Mouse (Mus musculus): ENCODE results near the gene Cog1.

The Cog1 gene

DNA sequence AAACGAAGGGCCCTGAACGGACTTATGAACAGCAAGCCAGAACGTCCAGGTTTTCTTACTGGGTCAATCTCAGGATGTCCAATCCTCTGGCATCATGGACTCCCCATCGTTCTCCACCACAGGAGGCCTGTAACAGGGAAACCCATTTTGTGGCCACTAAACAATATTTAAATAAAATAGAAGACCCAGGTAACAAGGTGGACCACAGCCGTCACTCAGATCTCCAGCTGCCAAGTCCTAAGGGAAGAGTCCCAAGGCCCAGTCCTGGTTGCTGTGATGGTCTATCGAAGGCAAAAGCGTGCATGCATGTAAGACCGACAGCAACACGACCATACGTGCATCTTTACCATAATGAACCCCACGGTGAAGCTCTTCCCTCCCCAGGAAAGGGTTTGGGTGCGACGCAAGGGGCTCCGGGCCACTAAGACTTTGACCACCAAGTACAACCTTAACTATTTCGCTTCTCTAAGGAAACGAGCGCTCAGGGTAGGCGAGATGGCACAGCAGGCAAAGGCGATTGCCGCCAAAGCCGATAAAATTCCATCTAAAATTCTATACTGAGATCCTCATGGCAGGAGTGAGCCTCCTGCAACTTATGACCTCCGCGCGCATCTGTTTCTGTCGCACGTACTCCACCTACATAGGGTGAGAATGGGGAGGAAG, at the start of gene Cog1:
Gene Cog1, plus strand, starts transcription at position 480 of the 663 bp plus-strand sequence.
- in situ Hi-C loops (cut with MboI, MseI) = loop anchor here (10.0 kb wide), 1 partner anchor 454 kb away; no protein-coding TSS in a partner anchor

DNA sequence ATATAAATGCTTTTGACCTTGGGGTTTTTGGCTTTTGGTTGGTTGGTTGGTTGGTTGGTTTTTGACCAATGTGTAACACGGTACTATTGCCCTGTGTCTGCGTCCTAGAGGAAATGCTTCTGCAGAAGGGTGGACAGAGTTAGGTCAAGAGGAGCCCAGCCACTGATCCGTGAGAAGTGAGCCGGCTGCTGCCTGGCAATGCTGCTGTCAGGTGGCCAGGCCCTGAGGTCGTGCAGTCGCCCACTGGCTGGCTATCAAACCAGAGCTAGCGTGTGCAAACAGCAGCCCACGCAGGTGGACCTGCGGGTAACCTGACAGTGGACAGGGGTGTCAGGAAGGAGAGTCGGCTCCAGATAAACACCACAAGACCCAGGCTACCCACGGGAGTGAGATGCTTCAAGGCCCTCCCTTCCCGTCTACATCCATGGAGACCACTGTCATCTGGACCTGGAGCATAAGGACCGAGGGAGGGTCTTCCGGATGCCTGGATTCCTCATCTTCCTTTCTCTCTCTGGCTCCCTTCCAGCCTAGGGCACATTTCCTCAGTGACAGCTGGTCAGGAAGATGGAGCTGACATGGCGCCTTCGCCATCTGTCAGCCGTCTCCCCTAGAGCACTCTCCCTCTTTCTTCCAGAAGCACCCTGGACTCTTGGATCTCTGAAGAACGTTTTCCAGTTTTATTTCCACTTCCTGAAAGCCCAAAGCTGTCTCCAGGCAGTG, 48.3 kb upstream of the Cog1 start:
- in situ Hi-C loops (cut with MboI, MseI) = no loop called here

DNA sequence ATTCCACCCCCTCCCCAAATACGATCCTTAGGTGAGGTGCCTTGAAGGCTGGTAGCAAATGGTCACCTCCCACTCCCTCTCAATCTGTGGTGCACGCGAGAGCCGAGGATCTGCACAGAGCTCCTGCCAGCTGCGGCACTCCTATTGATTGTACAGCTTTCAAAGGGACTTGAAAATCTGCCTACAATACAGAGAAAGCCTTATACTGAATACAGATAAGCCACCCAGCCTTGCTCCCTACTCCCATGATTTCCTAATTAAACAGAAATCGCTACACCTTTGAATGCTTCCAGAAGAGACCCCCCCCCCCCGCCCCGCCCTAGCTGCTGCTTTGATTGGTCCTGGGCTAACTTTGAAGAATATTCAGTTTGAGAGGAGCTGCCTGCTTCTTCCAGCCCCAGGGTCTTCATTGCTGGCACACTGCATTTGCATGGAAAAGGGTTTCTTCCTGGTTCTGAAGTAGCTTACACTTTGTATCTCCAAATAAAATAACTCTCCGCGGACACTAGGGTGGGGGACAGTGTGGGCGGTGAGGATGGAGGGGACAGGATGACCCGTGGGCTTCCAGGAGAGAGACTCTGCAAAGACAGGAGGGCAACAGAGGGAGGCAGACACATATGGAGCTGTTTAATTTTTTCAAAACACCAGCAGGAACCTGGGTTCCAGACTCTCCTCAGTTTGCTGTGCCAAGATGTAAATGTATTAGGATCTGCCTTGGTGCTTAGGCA, 47.2 kb upstream of the Cog1 start:
- in situ Hi-C loops (cut with MboI, MseI) = no loop called here

DNA sequence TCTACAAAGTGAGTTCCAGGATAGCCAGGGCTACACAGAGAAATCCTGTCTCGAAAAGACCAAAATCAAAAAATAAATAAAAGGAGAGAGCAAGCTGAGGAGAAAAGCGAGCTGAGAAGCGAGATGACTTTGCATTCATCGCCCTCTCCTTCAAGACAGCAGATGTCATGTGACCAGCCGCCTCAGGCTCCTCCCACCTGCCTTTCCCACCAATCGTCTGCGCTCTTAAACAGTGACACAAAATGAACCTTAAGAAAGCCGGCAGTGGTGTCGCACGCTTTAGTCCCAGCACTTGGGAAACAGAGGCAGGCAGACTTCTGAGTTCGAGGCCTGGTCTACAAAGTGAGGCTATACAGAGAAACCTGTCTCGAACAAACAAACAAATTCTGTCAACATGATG, 41.4 kb upstream of the Cog1 start:
- in situ Hi-C loops (cut with MboI, MseI) = loop anchor here (5.0 kb wide), 1 partner anchor 310 kb away; no protein-coding TSS in a partner anchor

DNA sequence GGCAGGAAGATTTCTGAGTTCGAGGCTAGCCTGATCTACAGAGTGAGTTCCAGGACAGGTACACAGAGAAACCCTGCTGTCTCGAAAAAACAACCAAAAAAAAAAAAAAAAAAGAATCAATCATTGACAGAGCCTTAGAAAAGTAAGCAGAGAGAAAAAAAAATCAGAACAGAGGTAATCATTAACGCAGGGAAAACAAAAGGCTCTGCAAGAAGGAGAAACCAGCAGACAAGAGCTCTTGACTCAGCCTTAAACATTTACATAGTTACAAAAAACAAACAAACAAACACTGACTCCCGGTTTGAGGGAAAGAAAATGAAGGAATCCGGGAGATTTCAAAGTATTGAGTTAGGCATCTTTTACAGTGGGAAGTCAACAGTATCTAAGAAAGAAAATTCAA, 39.4 kb upstream of the Cog1 start:
- in situ Hi-C loops (cut with MboI, MseI) = loop anchor here (5.0 kb wide), 1 partner anchor 312 kb away; no protein-coding TSS in a partner anchor

DNA sequence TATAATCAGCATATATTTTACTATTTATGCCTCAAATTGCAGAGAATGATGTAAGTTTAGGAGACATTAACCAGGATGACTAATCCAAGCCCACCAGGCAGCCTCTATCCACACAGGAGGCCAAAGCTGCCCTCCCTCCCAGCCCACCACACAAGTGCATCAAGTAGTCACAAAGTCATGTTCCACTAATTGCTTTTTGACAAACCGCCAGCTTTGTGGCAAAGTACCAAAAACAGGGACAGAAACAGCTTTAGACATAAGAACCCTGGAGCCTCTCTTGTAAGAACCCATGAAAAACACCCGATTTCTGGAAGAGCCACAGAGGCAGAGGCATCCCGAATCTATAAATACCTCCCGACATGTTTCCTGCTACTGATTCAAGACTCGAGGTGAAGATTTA, 38.7 kb upstream of the Cog1 start:
- in situ Hi-C loops (cut with MboI, MseI) = no loop called here

DNA sequence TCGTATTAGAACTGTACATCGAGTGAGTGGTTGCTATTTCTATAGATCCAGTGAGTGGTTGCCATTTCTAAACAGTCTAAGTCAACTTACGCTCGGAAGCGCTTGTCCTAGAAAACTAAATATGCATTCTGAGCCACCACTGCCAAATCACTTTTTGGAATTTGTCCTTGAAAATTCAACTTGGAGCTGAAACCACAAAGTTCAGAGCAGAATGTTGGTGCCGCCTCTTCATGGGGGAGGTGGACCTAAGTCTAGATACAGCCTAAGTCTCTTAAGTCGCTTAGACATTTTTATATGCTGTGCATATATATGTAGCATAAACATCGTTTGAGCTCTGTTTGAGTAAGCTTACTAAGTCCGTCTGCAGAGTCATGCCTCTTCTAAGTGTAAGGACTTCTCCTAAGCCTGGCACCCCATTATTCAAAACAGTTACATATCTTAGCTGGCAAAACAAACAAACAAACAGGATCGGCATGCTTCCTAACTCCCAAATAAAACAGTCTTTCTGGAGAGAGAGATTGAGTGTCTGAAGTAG, 37.8 kb upstream of the Cog1 start:
- in situ Hi-C loops (cut with MboI, MseI) = no loop called here

DNA sequence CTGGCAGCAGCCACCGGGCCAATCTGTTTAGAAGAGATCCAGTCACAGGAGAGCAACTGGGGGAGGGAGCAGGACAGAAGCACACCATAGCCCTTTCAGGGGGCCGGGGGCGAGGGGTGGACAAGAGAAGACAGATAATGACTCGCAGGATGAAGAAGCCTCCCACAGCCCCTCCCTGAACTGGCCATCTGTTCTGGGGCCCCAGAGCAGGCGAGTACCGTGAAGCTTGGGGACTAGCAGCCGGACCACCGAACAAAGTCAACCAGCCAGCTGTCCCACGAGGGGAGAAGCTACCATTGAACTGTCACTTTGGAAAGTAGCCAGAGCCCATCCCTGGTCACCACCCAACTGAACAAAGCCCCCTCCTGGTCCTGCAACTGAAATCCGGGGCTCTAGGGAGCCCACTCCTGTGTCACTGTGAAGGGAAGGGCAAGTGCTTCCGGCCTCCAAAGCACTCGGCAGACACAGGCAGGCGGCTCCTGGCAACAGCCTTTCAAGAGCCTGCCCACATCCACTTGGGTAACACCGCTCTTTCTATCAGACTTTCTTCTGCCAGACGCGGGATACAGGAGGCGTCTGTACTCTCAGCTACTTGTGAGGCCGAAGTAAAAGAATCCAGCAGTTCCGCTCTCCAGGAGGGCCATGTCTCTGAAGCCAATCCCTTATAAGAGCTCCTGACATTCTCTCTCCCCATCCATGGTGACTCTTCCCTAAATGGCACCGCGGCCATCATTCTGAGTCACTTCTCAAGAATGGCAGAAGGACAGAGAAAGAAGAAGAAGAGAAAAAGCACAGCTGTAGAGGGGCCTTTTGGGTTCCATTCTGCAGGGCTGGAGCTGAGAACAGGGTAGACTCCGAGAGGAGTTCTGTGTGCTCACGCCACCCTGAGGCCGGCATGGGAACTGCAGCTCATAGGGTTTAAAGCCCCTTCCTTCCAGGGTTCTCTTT, 37.0 kb upstream of the Cog1 start:
- in situ Hi-C loops (cut with MboI, MseI) = no loop called here

DNA sequence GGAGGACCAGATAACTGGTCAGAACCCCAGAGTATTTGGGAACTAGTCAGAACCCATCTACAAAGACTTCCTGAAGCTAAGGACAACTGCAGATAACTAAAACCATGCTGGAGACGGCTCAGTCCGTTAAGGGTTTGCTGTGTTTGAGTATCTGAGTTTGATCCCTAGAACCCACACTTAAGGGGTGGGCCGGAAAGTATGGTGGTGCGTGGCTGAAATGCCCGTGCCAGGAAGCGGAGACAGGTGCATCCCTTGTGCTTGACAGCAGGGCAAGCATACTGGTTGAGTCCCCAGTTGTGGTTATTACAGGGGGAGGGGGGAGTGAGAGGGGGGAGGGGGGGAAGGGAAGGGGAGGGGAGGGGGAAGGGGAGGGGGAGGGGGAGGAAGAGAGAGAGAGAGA, 34.5 kb upstream of the Cog1 start:
- in situ Hi-C loops (cut with MboI, MseI) = no loop called here

- in situ Hi-C loops (cut with MboI, MseI) = loop anchor here (5.0 kb wide), 1 partner anchor 95 kb away; no protein-coding TSS in a partner anchor
These were observed 31.6 kb upstream of the Cog1 start for GRCm38 (mm10) chr11:113617132-113617911.

GRCm38 (mm10) chr11:113618303-113618671, 30.7 kb upstream of the Cog1 start:
- in situ Hi-C loops (cut with MboI, MseI) = loop anchor here (5.0 kb wide), 1 partner anchor 96 kb away; no protein-coding TSS in a partner anchor

- in situ Hi-C loops (cut with MboI, MseI) = loop anchor here (5.0 kb wide), 1 partner anchor 97 kb away; no protein-coding TSS in a partner anchor
These were observed 30.1 kb upstream of the Cog1 start, which contains the start of gene Sstr2 for GRCm38 (mm10) chr11:113618672-113619419. Gene Sstr2, plus strand, starts transcription at chr11:113619342.

DNA sequence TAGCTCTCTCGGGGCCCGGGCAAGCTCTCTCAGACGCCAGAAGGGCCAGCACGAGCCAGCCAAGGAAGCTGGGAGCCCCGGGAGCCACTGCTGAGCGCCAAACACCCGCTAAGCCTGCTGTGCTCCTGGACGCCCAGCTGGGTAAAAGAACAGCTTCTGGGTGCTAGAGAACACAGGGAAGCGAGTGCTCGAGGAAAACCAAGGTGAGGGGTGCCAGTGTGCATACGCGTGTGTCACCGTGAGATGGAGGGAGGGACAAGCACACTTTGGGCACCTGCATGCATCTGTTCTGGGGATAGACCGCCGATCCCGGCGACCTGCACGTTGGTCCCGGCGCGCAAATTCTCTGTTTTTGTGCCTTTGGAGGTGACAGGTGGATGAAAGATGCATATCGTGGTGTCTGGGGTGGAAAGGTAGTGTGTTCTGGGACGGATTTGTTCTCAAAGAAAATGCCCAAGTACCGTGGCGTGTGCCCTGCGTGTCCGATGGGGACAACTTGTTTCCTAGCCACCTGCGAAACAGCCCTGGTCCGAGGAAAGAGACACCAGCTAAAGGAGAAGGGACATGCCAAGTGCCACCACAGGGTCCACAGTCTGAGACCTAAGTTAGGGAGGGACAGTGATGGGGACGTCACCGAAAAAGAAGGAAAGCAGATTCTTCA, 29.4 kb upstream of the Cog1 start:
- in situ Hi-C loops (cut with MboI, MseI) = loop anchor here (5.0 kb wide), 1 partner anchor 97 kb away; no protein-coding TSS in a partner anchor

DNA sequence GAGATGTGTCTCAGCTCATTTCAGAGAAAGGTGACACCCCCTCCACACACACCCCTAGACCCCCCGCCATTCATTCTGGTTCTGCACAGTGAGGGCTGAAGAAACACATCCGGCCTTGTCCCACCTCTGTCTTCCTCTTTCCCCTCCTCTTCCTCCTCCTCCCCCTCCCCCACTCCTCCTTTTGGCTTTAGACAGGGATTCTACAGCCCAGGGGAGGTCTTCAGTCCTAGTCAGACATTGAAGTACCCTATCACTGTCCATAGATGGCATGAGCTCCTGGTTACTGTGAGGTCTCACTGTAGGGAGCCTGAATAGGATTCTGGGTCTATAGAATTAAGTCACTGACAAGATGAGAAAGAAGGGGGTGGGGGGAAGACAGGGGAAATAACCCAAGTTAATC, 28.0 kb upstream of the Cog1 start:
- in situ Hi-C loops (cut with MboI, MseI) = no loop called here

- in situ Hi-C loops (cut with MboI, MseI) = no loop called here
These were observed 26.9 kb upstream of the Cog1 start for GRCm38 (mm10) chr11:113622028-113622427.

GRCm38 (mm10) chr11:113625437-113625836, 23.5 kb upstream of the Cog1 start:
- in situ Hi-C loops (cut with MboI, MseI) = loop anchor here (5.0 kb wide), 1 partner anchor 453 kb away; no protein-coding TSS in a partner anchor

GRCm38 (mm10) chr11:113627785-113628184, 21.2 kb upstream of the Cog1 start:
- in situ Hi-C loops (cut with MboI, MseI) = loop anchor here (5.0 kb wide), 1 partner anchor 455 kb away; no protein-coding TSS in a partner anchor

DNA sequence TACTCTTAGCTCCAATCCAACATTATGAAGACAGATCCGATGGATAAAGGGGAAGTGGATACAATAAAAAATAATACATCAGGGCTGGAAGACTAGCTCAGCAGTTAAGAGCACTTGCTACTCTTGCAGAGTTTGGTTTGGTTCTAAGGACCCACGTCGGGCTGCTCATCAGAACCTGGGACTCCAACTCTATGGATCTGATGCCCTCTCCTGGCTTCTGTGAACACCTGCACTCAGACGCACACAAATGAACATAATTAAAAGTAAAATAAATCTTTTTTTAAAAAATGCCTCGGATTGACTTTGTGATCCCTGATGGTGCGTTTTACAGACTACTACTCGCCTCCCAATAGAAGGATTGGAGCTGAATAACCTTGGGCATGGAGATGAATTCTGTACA, 18.3 kb upstream of the Cog1 start:
- in situ Hi-C loops (cut with MboI, MseI) = no loop called here
